ENCODE assay signal across 15 mouse cellular contexts in the genomic region with DNA sequence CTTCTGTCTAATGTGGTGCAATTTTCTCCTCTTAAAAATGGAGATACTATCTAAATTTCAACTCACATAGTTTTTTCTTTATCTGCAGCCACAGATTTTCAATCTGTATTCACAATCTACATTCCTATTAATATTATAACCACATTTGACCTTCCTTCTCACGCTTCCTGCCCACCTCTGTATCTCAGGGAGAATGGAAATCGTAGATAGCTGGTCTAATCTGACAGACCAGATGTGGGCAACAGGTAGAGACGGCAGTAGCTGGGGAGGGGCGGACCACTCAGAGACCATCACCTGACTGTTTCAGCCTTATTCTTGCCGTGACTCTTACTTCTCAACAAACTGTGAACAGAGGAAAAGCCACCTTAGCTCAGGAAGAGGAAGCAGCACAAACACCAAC.
"Had no signal": no experiment of that assay in that cellular context is flagged by ENCODE, and none has a peak within 500 bp of the region (broad histone marks: within the 10 kb centered on the region; RNA-seq: fewer than 3 reads in every experiment).

No protein-coding gene starts in this region.

- H3K27me3 ChIP-seq: neural tube, embryonic 15.5 days; stomach, embryonic 15.5 days had no signal

- H3K9ac ChIP-seq: neural tube, embryonic 15.5 days; stomach, embryonic 15.5 days had no signal

- H3K27ac ChIP-seq: neural tube, embryonic 15.5 days; stomach, embryonic 15.5 days; stomach, postnatal 0 days had no signal

- H3K4me3 ChIP-seq: neural tube, embryonic 15.5 days; stomach, embryonic 15.5 days had no signal

- H3K4me1 ChIP-seq: neural tube, embryonic 15.5 days; stomach, embryonic 15.5 days had no signal

- H3K4me2 ChIP-seq: neural tube, embryonic 15.5 days; stomach, embryonic 15.5 days had no signal

- DNase-seq: retina, postnatal 1 day; right cerebral cortex, adult 18-20 months; right cerebral cortex, postnatal 14 days; right cerebral cortex, postnatal 25 days; right cerebral cortex, postnatal 4 days; spleen, adult 18-20 months; thymus, adult 18-20 months; thymus, adult 2 months; thymus, postnatal 14 days; thymus, postnatal 25 days; thymus, postnatal 36 days; thymus, postnatal 4 days had no signal

- H3K9me3 ChIP-seq: neural tube, embryonic 15.5 days; stomach, embryonic 15.5 days had no signal
